Mouse (Mus musculus) MEL (cell line): ENCODE results near the gene Cbx6.

Source experiments
- BHLHE40 ChIP-seq: IDR thresholded peaks from 2 replicates; pipeline ENCODE4 v1.6.1; 2012; ENCODE audit warnings: low read depth, mild to moderate bottlenecking, inconsistent platforms, low read length, improper control_type of control experiment, borderline replicate concordance
- CTCF ChIP-seq, 3 experiments: IDR thresholded peaks in 2 of 3; conservative IDR thresholded peaks in 1 of 3; 2 replicates each; pipeline ENCODE4 v1.5.1; 2011 to 2012; ENCODE audit warnings: low read length in 3 of 3, low read depth in 2 of 3, mild to moderate bottlenecking in 2 of 3, improper control_type of control experiment in 1 of 3, inconsistent platforms in 1 of 3, mixed read lengths in 1 of 3, moderate library complexity in 1 of 3; ENCODE audit not compliant: control insufficient read depth in 1 of 3, insufficient read depth in 1 of 3, poor library complexity in 1 of 3, severe bottlenecking in 1 of 3
- E2F4 ChIP-seq: IDR thresholded peaks from 2 replicates; pipeline ENCODE4 v1.6.1; 2011; ENCODE audit warnings: low read depth, low read length, improper control_type of control experiment, borderline replicate concordance
- ELF1 ChIP-seq: IDR thresholded peaks from 2 replicates; pipeline ENCODE4 v1.6.1; 2014; ENCODE audit warnings: low read depth, mild to moderate bottlenecking, inconsistent platforms, low read length, improper control_type of control experiment, moderate library complexity
- EP300 ChIP-seq, 2 experiments: IDR thresholded peaks; 2 replicates each; pipeline ENCODE4 v1.6.1; 2011; ENCODE audit warnings: improper control_type of control experiment in 2 of 2, low read length in 2 of 2, low read depth in 1 of 2, mild to moderate bottlenecking in 1 of 2
- ETS1 ChIP-seq: IDR thresholded peaks from 2 replicates; pipeline ENCODE4 v1.6.1; 2012; ENCODE audit warnings: low read depth, mild to moderate bottlenecking, inconsistent platforms, low read length, improper control_type of control experiment, moderate library complexity
- GATA1 ChIP-seq: IDR thresholded peaks from 2 replicates; pipeline ENCODE4 v1.6.1; 2011; ENCODE audit warnings: low read depth, low read length, improper control_type of control experiment
- MAFK ChIP-seq: IDR thresholded peaks from 2 replicates; pipeline ENCODE4 v1.6.1; 2011; ENCODE audit warnings: low read depth, mild to moderate bottlenecking, low read length, improper control_type of control experiment, borderline replicate concordance
- MAX ChIP-seq: IDR thresholded peaks from 2 replicates; pipeline ENCODE4 v1.6.1; 2011; ENCODE audit warnings: low read length, improper control_type of control experiment
- POLR2A ChIP-seq, 2 experiments: IDR thresholded peaks; 2 replicates each; pipeline ENCODE4 v1.6.1; 2011 to 2012; ENCODE audit warnings: low read length in 2 of 2, mild to moderate bottlenecking in 2 of 2, control low read depth in 1 of 2, improper control_type of control experiment in 1 of 2, low read depth in 1 of 2, moderate library complexity in 1 of 2; ENCODE audit not compliant: control insufficient read depth in 1 of 2, insufficient read depth in 1 of 2, poor library complexity in 1 of 2
- POLR2AphosphoS2 ChIP-seq: IDR thresholded peaks from 2 replicates; pipeline ENCODE4 v1.6.1; 2011; ENCODE audit warnings: low read length, improper control_type of control experiment
- RAD21 ChIP-seq: IDR thresholded peaks from 2 replicates; pipeline ENCODE4 v1.6.1; 2011; ENCODE audit warnings: mild to moderate bottlenecking, low read depth, low read length, improper control_type of control experiment
- USF1 ChIP-seq: IDR thresholded peaks from 2 replicates; pipeline ENCODE4 v1.6.1; 2014; ENCODE audit warnings: low read depth, mild to moderate bottlenecking, inconsistent platforms, low read length, improper control_type of control experiment, moderate library complexity
- ZNF384 ChIP-seq: IDR thresholded peaks from 2 replicates; pipeline ENCODE4 v1.6.1; 2012; ENCODE audit warnings: low read depth, mild to moderate bottlenecking, inconsistent platforms, low read length, improper control_type of control experiment

DNA sequence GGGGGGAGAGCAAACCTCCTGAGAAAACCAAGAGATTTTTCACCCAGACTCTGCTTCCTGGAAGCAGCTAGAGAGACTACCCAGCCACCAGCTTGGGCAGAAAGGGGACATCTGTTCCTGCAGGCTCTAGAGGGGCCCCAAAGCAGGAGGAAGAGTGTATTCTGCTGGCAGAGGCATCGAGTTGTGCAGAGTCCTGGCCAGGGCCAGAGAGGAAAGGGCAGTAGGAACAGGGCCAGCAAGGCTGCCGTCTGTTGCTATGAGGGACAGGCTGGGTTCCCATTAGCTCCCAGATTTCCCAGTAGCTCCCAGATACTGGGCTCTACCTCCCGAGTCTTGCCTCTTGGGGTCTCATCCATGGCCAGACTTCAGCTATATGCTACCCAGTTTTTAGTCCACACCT, 24.4 kb downstream of the Cbx6 start:
- TF ChIP-seq POLR2A (IDR thresholded peaks at IDR 0.05; ENCODE audit: control insufficient read depth in 1 of 2, insufficient read depth in 1 of 2, low read depth in 1 of 2, low read length in 2 of 2, poor library complexity in 1 of 2) (no peak), ETS1 (no peak), CTCF (IDR thresholded peaks at IDR 0.05 in 2 of 3, conservative IDR thresholded peaks at IDR 0.05 in 1 of 3; ENCODE audit: control insufficient read depth in 1 of 3, insufficient read depth in 1 of 3, low read depth in 2 of 3, low read length in 3 of 3, poor library complexity in 1 of 3, severe bottlenecking in 1 of 3) (no peak), BHLHE40 (no peak), RAD21 (no peak), MAFK (no peak), EP300 (IDR thresholded peaks at IDR 0.05; ENCODE audit: low read depth in 1 of 2, low read length in 2 of 2) (no peak), E2F4 (no peak), USF1 (no peak), GATA1 (no peak), ZNF384 (no peak), ELF1 (no peak), MAX (no peak), POLR2AphosphoS2 (no peak)
